Mouse (Mus musculus) kidney, postnatal 4 days (tissue): Measurements from ENCODE around the gene Gss.
A peak's percentile ranks its signal among the peaks of the same experiment; 100 is the strongest.
"Not testable (repeated sequence)": the region's sequence is repeated elsewhere in the genome, so short reads cannot be mapped to it uniquely, and the experiment has no call there.

ENCODE experiments used
- DNase-seq, 2 experiments: peaks; one replicate each; pipeline ENCODE4 v3.0.0; 2021; ENCODE audit warnings: mixed read lengths in 2 of 2

Gene Gss

DNA sequence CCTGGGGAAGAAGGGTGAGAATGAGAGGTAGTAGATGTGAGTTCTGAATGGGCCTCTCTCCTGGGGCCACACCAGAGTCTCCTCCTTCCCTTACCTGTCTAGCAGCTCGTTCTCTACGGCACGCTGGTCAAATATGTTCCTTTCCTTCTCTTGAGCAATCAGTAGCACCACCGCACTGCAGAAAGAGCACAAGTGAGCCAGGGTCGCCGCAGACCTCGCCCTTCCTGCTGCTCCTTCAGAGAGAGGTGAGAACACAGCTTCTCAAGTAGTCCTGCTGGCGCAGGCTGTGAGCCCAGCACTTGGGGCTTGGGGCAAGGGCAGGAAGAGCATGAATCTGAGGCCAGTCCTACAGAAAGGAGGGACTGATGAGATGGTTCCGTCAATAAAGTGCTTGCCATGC lies 19.6 kb downstream of the Gss start:
- no peak for DNase-seq

DNA sequence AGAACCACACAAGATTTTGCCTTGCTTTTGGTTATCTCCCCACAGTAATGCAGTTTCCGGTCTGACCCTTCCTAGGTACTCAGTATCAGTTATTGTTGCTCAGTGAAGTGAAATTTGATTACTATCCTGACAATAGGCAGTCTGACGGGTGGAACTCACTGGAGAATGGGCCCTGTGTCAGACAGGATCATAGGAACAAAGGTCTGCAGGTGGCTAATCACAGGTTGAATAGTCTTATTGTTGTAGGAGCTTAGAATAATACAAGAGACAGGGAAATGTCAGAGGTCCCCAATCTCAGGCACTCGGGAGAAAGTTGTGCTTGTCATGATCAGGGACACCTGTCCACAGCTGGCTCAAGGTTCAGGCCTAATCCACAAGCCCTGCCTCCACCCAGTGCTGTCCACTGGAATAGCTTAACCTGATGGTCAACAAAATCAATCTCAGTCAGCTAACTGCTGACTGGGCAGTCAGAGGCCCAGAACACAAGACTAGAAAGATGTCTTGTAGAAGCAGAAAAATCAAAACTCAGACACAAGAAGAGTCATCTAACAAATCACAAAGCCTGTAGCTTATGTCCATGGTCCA lies 23.3 kb downstream of the Gss start:
- no peak for DNase-seq

DNA sequence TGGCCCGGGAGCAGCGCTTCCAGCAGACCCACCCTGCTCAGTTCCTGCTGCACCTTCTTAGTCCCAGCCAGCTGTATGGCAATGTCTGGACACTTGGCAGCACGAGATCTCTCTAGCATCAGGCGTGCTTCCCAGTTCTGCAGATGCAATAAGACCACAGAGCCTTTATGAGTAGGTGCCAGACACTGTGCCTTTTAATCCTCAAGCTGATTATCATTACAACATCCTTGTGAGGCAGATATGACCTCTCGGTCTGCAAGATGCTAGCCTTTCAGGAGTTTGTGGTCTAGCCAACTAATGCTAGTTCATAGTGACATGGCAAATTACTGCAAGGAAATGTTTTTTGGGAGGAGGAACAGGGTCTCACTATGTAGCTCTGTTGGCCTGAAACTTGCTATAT lies 24.9 kb downstream of the Gss start:
- DNase-seq = no peak

DNA sequence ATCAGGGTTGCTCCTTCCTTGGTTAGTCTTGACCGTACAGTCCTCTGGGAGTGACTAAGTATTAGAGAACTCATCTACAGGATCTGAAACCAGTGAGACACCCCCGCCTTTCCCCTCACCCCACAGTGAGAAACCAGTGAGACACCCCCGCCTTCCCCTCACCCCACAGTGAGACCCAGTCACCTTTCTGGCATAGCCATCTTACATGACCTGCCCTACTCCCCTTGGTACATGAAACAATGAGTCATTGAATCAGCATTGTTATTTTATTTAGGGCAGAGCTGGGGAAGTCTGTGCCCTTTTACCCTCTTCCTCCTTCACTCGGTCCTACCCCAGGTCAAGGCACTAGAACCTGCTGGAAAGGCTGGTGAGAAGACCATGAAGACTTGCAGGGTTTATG lies 29.7 kb downstream of the Gss start:
- no peak for DNase-seq

DNA sequence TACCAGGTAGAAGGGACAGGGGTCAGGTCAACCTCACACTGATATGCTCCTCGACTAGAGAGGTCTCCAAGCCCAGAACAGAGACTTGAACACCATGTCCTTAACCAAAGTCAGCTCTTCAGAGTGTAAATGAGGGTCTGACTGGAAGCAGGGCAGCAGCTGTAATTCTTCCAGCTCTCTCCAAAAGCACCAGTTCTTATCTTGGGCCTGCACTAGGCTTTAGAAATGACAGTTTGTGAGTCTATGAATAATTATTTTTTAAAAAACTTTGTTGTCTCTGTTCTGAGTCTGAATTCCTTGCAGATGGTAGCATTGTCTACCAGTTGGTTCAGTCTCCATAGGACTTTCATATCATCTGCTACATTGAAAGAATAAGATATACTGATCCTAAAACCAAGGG lies 30.4 kb downstream of the Gss start:
- DNase-seq = no peak

DNA sequence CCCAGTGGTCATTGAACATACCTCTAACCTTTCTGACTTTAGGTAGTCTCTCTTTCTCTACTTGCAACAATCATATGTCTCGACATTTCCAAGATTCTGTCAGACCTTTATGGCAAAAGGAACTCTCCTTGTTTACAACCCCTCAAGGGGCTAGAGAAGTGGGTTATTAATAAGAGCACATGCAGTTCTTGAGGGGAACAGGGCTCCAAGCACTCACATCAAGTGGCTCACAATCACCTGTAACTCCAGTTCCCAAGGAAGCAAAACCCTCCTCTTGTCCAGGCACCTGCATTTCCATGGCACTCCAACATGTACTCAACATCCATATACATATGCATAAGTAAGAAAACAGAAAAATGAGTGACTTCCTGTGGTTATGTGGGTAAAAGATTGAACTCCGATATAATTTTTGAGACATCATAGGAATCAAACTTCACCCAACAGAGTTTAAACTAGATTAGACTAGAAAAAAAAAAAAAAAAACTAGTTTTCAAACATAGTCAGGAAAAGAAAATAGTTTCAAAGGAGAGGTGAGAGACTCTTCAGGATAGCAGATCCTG lies 38.1 kb downstream of the Gss start:
- DNase-seq = no peak

DNA sequence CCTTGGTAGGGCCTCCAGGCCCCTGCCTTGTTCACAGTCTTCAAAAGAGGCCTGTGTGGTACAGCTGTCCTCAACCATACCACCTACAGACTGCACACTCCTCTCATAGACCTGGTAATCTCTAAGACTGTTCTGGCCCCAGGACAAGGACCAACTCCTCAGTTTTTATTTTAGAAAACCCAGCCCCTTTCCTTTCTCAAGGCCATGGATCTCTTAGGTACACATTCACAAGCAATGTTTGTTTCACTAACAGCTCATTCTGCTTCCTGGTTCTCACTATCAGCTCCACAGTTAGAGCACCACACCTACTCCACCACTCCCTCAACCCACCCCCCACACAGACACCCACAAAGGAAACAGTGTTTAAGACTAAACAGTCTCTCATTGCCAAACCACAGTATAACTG lies 39.7 kb downstream of the Gss start:
- DNase-seq = no peak

DNA sequence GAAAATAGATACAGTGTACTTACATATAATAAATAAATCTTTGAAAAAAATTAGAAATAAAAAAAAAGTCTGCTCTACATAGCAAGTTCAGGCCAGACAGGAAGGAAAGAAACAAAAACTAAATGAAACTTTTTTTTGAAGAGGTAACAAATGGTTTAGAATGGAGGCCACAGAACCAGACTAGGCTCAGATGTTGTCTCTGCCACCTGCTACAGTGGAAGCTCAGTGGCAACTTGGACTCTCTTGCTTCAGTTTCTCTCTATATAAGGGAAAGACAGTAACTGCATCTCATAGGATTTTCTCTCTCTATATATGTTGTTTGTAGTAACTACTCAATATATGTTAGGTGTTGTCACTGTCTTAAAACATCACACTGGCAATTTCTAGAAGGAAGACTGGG lies 40.3 kb downstream of the Gss start:
- DNase-seq = no peak

DNA sequence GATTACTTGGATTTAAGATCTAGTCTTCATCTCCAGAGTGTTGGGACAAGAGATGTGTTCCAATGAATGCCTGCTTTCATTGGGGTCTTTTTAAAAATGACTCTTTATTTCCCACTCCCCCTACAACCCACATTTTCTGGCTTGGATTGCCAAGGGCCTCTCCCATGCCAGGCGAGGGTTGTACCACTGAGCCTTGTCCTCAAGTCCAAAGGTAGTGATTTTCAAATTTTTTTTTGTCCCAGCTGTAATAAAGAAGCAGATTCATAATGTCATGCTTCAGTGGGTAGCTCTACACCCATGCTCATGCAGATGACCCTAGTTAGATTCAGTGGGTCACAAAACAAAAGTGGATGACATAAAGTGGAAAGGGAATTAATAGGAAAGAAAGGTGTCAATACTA lies 45.7 kb downstream of the Gss start:
- no peak for DNase-seq

DNA sequence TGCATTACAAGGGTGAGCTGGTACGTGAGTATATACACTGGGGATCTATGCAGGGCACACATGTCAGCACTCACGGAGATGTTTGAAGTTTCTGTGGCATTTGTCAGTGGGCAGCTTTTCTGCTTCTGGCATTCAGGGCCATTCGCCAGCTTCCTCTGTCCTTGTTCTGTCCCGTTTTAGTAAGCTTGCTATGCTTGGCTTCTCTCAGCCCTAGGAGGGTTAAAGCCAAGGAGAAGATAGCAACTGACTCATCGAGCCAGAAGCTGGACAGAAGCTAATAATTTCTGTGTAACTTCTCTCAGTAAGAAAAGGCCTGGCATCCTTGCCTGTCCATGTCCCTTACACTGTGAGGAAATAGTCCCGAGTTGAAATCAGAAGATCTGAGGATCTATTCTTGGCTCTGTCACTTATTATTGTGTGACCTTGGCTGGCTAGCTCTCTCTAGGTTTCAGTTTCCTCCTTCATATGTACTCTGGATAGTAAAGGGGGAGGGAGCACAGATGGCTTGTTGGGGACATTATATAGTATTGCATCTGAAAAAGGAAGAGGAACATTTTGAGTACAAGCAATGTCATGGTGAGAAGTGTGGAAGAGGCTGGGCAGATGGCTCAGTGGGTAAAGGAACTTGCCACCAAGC lies 51.7 kb downstream of the Gss start:
- DNase-seq = peak in 1 of 2 experiments; percentile 6

DNA sequence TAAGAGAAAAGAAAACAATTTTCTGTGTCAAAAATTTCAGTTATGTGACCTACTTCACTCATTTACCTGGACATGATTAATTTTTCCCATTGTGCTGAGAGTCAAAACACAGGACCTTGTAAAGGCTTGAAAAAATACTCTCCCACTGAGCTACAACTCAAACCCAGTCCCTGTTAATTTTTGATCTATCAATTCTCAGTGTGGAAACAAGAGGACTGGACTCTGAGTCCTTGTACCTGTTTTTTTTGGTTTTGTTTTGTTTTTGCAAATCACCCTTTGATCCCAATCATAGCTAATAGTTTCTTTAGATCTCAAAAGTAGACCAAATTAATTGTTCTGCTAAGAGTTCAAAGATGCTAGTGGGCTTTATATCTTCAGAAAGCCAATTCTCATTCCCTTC lies 52.9 kb downstream of the Gss start:
- DNase-seq = no peak

DNA sequence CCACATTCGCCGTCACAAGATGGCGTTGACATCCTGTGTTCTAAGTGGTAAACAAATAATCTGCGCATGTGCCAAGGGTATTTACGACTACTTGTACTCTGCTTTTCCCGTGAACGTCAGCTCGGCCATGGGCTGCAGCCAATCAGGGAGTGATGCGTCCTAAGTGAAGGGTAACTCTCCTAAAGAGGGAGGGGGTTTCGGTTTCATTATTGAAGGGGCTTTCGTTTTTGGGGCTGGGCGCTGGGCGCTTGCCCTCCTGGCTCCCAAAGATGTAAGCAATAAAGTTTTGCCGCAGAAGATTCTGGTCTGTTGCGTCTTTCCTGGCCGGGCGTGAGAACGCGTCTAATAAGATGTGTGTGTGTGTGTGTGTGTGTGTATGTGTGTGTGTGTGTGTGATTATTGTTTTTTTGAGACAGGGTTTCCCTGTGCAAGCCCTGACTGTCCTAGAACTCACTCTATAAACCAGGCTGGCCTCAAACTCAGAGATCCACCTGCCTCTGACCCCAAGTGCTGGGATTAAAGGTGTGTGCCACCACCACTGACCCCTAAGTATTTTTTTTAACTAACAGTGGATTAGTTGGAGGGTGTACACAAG lies 54.0 kb downstream of the Gss start:
- not testable (repeated sequence) for DNase-seq

DNA sequence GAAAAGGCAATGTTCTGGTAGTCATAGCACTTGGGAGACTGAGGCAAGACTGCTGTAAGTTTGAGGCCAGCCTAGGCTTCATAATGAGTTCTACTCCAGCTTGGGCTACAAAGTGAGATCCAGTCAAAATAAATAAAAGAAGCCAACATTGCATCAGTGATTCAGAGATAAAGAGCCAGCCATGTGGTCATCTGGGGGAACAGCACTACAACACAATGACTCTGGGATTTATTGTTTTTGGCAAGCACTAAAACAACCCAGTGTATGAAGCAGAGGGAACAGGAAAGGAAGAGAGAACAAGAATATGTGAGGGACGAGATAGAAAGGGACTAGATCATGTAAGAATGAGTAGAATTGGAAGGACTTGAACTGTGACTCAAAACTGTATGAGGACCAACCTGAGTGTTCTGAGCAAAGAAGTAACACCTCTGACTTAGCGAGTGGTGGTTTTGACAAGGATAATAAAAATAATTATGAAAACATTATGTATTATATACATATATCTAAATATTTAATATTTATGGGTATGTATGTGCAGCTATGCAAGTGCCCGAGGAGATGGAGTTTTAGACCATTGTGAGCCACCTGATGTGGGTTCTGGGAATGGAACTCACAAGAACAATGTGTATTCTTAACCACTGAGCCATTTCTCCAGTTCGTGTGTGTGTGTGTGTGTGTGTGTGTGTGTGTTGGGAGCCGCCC lies 54.7 kb downstream of the Gss start:
- no peak for DNase-seq

DNA sequence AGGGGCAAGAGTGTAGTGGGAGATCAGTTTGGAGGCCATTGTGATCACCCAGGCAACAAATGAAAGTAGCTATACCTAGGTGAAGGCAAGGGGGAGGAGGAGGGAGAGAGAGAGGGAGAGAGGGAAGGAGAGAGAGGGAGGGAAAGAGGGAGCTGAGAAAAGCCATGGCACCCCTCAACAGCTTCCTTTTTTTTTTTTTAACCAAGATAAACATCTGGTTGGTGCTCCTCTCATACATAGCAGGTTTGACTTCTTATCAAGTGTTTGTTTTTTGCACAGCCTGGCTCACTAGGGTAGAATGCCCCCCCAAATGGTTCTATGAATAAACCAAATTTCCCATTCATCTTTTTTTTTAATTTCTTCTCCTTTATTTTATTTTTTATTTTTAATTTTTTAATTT lies 56.3 kb downstream of the Gss start:
- DNase-seq = no peak

DNA sequence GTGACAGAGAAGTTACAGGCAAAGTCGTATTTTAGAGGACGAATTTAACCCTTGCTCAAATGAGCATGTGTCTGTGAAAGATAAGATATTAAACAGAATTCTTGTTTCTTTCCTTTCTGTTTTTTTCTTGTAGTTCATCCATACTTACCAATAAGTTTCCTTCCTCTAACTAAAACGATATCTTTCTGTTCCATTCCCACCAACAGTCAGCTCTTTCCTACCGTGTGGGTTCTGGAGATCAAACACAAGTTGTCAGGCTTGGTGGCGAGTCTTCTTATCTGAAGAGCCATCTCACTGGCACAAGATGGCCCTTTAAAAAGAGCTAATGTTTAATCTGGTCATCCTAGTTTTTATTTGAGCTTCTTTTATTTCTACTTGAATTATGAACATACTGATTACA lies 65.2 kb downstream of the Gss start:
- no peak for DNase-seq

DNA sequence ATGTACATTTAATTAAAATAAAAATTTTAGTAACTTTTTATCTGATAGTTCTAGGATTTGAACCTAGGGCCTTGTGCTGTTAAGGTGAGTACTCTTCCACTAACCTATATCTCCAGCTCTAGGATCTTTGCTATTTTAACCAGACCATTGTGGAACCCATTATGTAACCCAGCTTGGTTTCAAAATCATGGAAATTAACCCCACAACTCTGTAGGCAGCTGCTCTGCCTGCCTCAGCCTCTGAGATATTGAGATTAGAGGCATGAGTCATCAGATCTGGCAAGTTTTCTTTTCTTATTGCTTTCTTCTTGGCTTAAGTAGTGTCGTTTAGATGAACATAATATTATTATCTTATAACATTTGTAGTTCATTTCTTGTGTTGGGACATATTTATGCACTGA lies 68.2 kb downstream of the Gss start:
- DNase-seq = no peak

DNA sequence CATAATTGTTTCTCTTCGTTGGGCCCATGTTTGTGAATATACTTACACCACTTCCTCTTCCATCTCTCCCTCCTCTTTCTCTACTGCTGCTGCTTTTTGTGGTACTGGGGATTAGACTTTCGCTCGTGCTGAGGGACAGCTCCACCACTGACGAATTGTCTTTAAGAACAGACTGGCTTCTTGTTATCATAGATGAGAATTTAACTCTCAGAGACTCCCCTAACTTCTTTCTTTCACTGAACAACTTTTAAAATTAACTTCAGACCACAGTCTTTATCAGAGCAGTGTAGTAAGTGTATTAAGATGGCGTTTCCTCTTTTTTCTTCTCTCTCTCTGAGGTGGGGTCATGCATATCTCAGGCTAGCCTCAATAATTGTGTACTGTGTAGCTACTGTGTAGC lies 68.9 kb downstream of the Gss start:
- DNase-seq = no peak

DNA sequence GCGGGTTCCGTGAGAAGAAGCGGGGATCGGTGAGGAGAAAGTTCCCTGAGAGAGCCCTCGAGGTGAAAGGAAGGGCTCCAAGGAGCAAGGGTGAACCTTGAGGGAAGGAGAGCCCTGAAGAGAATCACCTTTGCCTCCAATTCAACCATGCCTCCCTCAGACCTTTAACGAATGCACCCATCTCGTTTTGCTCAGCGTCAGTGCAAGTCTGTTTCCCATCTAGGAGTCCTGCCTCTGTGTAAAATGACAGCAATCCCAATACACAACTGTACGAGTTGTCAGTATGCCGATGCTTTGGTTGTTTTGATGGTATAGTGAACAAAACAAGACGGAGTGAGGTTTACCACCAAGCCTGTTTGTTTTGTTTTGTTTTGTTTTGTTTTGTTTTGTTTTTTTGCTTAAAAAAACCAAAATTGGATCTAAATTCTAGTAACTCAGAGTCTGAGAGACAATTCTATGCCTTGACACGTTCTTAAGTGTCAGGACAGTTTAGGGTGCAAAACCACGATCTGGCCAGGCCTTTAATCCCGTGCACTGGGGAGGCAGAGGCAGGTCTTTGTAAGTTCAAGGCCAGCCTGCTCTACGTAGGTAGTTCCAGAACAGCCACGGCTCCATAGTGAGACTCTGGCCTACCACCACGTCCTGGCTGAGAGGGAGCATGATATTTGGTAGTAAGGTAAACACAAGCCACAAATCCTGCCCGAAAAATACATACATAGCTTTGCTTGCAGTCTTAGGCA lies 73.9 kb downstream of the Gss start:
- DNase-seq = no peak

DNA sequence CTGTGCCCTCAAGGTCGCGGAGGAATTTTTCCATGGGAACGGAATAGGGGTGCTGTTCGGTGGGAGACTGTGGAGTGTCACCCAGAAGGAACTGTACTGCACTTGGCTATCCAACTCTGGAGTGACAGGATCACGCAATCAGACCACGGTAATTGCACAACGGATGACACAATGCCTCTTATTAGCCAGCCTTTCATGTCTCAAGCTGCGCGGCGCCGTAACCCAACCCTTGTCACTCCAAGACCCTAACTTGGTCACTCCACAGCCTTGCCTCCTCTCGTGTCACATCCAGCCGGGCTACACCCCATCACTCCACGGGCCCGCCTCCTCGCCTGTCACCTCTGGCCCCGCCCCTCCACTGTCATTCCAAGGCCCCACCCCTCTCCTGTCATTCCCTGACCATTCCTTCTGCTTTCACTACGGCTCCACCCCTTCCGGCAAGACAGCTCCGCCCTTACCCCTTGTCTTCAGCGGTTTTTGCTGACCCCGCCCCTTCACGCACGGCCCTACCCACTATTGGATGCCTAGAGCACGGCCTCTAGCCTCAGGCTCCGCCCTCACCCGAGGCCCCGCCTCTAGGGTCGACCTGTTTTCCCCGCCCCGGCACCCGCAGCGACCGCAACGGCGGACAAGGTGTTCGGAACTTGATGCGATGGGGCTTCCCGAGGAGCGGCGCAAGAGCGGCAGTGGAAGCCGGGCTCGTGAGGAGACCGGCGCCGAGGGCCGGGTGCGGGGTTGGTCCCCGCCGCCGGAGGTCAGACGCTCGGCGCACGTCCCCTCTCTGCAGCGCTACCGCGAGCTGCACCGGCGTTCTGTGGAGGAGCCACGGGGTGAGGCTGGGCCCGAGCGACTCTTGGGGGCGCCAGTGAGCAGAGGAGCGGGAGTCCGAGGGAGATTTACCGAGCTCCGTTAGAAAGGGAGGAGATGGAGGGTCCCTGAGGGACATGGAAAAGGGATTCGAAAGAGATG lies 74.9 kb downstream of the Gss start, which contains the start of the genes Acss2 and Ggt7:
TSS of gene Acss2 (plus strand) at position 494 of the 969 bp plus-strand sequence.
TSS of gene Ggt7 (minus strand) at position 783 of the 969 bp plus-strand sequence.
- DNase-seq = peak; percentile 99 to 100

DNA sequence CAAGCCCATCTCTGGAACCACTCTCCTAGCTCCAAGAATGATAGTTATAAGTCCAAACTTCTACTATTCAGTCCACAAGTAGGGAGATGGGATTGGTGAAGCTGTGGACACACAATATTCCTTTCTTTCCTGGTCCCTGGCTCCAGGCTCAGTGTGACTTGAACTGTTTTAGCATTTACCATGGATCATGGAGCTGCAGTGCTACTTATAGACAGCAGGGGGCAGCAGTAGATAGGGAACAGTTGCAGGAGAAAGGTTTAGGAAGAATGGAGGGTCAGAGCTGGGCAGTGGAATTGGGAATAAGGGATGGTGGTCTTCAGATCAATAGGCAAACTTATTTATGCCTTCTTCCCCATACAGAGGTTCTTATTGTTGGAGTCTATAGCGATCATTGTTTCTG lies 76.7 kb downstream of the Gss start:
- DNase-seq = peak; percentile 79

DNA sequence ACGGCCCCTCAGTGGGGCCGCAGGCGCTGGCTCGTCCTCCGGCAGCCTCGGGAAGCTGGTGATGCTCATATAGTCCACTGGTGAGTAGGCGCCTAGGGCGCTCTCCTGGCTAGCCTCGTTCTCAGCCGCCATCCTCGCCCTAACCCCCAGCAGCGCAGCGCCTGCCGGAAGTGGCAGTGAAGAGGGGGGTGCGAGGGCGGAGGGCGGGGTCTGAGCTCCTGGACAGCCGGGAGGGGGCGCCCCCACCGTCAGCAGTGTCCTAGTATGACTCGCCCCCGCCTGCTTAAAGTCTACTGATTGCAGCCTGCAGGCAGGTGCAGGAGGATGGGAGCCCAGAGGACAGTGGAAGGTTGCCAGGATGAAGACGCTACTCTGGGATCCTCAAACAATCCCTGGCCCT lies 77.9 kb downstream of the Gss start:
- DNase-seq = peak; percentile 81 to 84

DNA sequence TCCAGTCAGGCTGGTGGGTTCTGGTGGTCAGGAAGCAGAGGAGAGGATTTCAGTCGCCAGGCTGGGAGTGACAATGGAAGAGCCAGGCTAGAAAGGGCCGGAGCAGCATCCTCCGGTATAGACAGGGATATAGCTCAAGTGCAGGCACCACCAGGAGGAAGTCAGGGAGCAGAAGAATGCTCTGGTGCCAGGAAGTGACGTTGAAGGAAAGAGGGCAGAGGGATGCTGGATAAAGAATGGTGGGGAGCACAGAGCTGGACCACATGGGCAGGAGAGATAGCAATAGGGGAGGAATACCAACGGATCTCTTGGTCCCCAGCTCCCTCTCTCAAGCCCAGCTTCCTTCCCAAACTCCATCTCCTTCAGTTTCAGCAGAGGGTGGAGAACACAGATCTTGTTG lies 79.1 kb downstream of the Gss start:
- no peak for DNase-seq
